9 mouse cellular contexts compared by ENCODE assay signal in genomic region chr9:70209296-70210049, GRCm38 (mm10). TPM values are rescaled to one million over a fixed set of nuclear protein-coding genes. Genes with fewer than 3 reads are reported as not detected.
DNase-seq lines count a peak whose midpoint lies in the region; ATAC-seq and TF ChIP-seq lines count a peak whose summit lies in the region.
"Had no signal": no experiment of that assay in that cellular context is flagged by ENCODE, and none has a peak within 500 bp of the region (broad histone marks: within the 10 kb centered on the region; RNA-seq: fewer than 3 reads in every experiment).

No protein-coding gene starts in this region.

- H3K4me1 ChIP-seq in heart, embryonic 10.5 days: peaks cover 19% of the 10 kb centered on the region; the same call in 1 of the 2 replicates

- ATAC-seq in Patski: peak; percentile 31
- ATAC-seq in neutrophil, adult 5-6 weeks (ENCODE audit: extremely low read depth, insufficient number of reproducible peaks, low FRiP score, poor library complexity, severe bottlenecking): peak; percentile 80
- no peak for ATAC-seq in erythroblast, adult 5-6 weeks (replicated peaks; ENCODE audit: low FRiP score, poor library complexity, severe bottlenecking)

- in situ Hi-C loops in Patski (cut with MboI; ENCODE audit: low pct_unique_long_range_greater_than_20kb): loop anchor here (10.0 kb wide), 1 partner anchor 105 kb away; no protein-coding TSS in a partner anchor

- DNase-seq in heart, adult 11 months: peak; percentile 97
- no peak for DNase-seq in heart, embryonic 10.5 days (ENCODE audit: low spot score)
- DNase-seq in Patski (ENCODE audit: low read depth, low spot score): no peak
- peak; percentile 29 for DNase-seq in gastrocnemius, postnatal 10 days
- peak; percentile 77 for DNase-seq in kidney, adult 9 months
- DNase-seq in urinary bladder, postnatal 10 days (ENCODE audit: low spot score): no peak

- no peaks in the 10 kb centered on the region for H3K36me3 ChIP-seq in heart, embryonic 10.5 days

- H3K27me3 ChIP-seq in heart, embryonic 10.5 days (ENCODE audit: insufficient read depth, poor library complexity, severe bottlenecking): peaks cover 8% of the 10 kb centered on the region; the same call in 1 of the 2 replicates
- H3K27me3 ChIP-seq in Patski: no peaks in the 10 kb centered on the region

- POLR2A ChIA-PET in Patski (lab: Charles Lee): interaction anchor here (0.6 to 1.6 kb wide), 7 partner anchors 15 to 570 kb away, joined by 3 read pairs; no protein-coding TSS in a partner anchor

- CTCF ChIA-PET in Patski (lab: Charles Lee): interaction anchor here (1.0 to 1.4 kb wide), 3 partner anchors 20 to 36 kb away, joined by 3 read pairs; no protein-coding TSS in a partner anchor

- 71% methylated on average over 8 of the region's 8 CpGs for WGBS in heart, embryonic 10.5 days

- H3K27ac ChIP-seq in heart, embryonic 10.5 days: no peak overlapping the region
- H3K27ac ChIP-seq: macrophage had no signal

- no peaks in the 10 kb centered on the region for H3K9me3 ChIP-seq in heart, embryonic 10.5 days

- no peak overlapping the region for H3K4me3 ChIP-seq in heart, embryonic 10.5 days

- no peak for TF ChIP-seq CTCF in Patski (IDR thresholded peaks at IDR 0.05)

RNA-seq across cellular contexts. Expression of gene Myo1e, which starts 2.3 kb away (rescaled TPM):
- 13.3 and 14.4 TPM in 2 replicates for polyA plus RNA-seq in heart, embryonic 10.5 days (2016; fragmentation: Nextera tagmentation; extraction: Ambion mirVana)
- 78.5 TPM for polyA plus RNA-seq in Patski (2021)
- total RNA-seq in gastrocnemius, postnatal 10 days (2021): 10 to 100 TPM; 19.5 to 26.4 TPM
- 81.3 and 95.9 TPM in 2 replicates for total RNA-seq in neutrophil, adult 5-6 weeks (2017)
- not detected in 2 replicates for total RNA-seq in erythroblast, adult 5-6 weeks (2015; ENCODE audit: low replicate concordance)
- total RNA-seq in erythroblast, adult 5-6 weeks (2017; ENCODE audit: low replicate concordance): not detected in 2 replicates

Comparison
In these comparisons a context has a peak if more than half of its experiments do, and no peak if none do; other contexts are left out.
1. DNase-seq: peak in heart, adult 11 months (single experiment), gastrocnemius, postnatal 10 days (single experiment) and kidney, adult 9 months (single experiment); none in heart, embryonic 10.5 days (single experiment), Patski (single experiment) and urinary bladder, postnatal 10 days (single experiment).
2. RNA of gene Myo1e, which starts 2.3 kb away (total RNA-seq): 81.3 to 95.9 TPM in neutrophil, adult 5-6 weeks and 19.5 to 26.4 TPM in gastrocnemius, postnatal 10 days; not detected in erythroblast, adult 5-6 weeks; every median in the first group is over 10 times any median in the second.